Mouse (Mus musculus) left cerebral cortex, adult 9 months (tissue): ENCODE measurements at regions not wholly inside any gene's neighbourhood (a gene's known extent, or its start where the extent isn't known, plus 50 kb on each side); places are given as distances from the start of the nearest gene placed in this dataset.
A peak's percentile ranks its signal among the peaks of the same experiment; 100 is the strongest.
"Not testable (repeated sequence)": the region's sequence is repeated elsewhere in the genome, so short reads cannot be mapped to it uniquely, and the experiment has no call there.

Source experiments
- DNase-seq, 2 experiments: peaks; one replicate each; pipeline ENCODE4 v3.0.0; 2022; ENCODE audit warnings: low spot score in 2 of 2

DNA sequence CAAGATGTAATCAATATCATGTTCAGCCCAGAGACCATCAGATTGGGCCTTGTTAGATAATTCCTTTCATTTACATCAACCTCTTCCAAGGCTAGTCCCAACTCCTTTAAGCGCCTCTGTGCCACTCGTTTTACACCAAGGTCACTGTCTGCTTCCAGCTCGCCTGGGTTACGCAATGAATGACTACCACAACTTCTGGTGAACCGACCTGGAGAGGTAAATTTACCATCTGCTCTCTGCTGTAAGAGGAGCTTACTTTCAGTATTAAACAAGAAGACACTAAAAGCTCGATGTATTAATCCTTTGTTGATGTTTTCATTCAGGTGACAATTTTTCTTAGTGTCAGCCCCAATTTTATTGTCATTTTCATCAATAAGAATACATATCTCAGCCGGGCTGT lies 51.7 kb upstream of the Fam174b start:
- no peak for DNase-seq

DNA sequence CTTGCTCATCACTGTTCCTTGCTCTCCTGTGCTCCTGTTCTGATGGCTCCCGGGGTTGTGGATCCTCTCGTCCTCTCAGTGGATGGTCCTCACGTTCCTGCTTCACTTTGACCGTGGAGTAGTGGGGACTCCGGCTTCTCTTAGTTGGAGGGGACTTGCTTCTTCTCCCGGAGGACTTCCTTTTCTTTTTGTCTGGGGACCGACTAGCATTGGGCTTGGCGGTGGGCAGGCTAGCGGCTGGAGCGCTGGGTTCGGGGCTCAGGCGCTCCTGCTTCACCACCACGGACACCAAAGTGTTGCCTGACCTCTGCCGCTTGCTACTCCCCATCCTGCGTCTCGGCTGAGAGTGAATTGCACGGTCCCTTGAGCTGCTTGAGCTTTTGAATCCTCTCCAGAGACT lies 53.9 kb upstream of the Fam174b start:
- not testable (repeated sequence) for DNase-seq

DNA sequence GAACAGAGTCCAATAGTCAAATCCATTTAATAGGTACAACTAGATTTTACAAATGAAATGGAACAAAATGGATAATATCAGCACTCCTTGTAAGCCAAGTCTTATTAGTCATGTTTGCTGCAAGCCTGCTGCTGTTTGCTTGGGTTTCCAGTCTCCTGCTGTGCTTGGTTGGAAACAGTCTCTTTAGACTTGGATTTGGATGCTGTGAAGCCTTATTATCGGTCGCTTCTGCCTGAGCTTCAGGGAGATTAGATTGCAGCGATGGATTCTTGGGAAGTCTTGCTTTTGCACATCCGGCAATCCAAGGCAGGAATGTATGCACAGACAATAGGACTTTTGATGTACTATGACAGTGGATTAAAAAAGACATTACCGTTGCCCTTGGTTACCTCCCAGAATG lies 57.3 kb upstream of the Fam174b start:
- no peak for DNase-seq

DNA sequence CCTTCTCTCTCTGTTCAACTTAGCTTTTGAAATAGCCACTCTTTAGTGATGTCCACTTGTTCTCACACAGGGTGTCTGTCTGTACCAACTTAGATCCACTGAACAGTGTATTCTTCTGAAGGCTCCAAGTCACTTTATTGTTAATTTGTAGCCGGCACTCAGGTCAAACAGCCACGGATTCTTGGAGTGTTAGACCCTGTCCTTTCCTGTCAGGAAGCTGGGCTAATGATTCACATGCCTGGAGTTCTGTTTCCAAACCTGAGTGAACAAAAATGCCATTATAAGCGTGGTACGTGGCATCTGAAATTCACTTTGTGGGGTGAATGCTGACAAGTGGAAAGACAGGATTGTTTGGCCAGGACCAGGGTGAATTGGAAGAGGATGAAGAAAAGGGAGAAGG lies 69.5 kb upstream of the Fam174b start:
- DNase-seq: no peak

DNA sequence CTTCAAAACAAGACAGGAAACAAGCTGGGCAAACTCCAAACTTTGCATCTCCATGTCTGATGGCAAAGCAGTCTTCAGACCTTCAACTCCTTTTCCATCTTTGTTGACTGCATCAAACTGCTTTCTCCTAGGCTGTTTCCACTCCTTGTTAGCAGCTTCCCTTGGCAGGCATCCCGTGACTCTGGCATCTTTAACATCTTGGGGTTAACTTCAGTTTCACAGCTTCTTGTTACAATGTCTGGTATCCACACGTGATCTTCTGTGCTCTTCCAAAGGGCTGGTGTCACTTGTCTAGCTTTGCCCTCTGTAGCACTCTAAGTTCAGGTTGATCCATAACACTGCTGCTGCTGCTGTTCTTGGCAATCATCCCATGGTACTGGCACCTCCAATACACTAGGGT lies 71.3 kb upstream of the Fam174b start:
- DNase-seq: no peak

DNA sequence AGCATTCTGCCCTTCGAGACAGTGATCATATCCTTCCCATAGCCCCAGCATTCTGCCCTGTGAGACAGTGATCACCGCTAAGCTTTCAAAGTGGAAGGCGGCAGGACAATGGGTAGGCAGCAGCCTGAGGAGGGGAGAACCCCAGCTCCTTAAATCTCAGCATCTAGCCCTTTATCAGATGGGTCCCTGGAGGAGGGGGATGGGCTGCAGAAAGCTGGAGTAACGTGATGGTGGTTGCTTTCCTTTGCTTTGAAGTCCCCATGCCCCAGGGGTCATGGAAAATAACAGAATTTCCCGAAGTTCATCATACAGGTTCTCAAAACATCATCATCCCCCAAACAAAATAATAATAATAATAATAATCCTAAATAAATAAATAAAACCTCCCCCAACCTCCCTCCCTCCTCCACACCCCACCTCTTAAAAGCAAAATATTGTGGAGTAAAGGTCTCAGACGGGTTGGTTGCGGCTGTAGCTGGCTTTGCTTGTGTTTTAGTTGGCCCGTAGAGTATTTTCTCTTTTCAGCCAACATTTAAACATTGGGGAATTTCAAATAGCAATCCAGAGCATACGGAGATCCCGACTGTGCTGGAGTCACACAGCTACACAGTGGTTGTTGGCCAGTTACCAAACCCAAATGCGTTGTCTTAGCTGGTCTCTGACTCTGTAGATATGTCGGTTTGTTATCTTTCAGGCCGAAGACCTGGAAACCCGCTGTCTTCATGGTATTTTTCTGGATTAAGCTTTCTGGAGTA lies 73.0 kb upstream of the Fam174b start:
- DNase-seq: no peak

DNA sequence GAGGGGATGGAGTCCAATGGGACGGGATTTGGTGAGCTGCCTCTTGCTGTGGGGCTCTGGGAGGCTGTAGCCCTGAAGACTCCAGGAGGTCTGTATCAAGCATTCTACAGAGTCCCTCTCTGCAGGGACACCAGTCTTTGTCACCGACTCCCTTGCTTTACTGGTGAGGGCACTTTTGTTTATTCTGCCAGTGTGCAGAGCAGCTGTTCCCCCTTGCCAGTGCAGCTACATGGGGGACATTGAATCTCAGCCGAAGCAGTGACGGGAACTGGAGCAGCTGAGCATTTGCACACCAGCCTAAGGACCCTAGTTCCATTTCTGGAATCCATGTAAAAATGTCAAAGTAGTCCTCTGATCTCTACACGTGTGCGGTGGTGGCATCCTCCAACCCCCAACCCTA lies 75.1 kb upstream of the Fam174b start:
- DNase-seq: no peak

DNA sequence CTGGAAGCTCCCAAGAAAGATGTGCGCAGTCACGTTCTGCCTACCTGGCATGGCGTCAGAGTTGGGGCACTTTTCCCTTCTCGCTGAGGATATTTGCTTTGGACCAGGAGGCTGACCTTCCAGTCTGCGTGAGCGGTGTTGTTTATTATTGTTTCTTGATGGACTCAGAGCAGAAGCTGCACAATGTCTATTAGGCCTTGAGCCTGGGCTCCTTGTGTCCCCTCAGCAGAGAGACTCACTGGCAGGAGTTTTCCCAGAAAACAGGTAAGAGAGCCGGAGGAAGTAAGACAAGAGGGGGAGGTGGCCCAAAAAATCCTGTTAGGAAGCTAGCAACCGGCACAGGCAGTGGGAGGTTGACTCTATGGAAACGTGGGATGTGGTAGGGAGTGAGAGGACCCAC lies 77.6 kb upstream of the Fam174b start:
- DNase-seq: no peak

DNA sequence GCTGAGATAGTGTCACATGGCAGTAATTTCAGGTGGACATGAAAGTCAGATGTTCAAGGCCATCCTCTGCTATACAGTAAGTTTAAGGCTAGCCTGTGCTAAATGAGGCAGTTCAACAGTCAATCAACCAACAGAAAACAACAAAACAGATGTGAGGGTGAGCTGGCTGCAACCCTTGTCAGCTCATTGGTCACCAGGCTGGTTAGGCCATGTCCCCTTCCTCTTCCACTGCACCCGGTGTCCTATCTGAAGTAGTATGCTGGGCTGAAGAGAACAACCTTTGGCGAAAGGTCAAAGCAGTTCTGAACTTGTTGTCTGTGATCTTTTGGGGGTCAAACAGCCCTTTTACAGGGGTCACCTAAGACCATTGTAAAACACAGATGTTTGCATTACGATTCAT lies 78.2 kb upstream of the Fam174b start:
- no peak for DNase-seq

DNA sequence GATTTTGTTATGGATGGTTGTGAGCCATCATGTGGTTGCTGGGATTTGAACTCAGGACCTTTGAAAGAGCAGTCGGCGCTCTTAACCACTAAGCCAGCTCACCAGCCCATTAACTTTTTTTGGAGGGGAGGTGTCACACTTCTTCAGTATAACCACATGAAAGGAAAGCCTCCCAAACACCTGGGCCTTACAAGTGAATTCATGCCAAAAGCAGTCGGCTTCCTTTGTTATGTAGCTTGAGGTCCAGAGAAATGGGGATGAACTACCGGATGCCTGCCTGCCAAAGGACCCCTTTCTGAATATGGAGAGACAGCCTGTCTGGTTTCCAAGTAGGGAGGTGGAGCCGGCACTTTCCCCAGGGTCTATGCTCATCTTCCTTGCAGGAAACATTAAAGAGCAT lies 80.6 kb upstream of the Fam174b start:
- DNase-seq: no peak

DNA sequence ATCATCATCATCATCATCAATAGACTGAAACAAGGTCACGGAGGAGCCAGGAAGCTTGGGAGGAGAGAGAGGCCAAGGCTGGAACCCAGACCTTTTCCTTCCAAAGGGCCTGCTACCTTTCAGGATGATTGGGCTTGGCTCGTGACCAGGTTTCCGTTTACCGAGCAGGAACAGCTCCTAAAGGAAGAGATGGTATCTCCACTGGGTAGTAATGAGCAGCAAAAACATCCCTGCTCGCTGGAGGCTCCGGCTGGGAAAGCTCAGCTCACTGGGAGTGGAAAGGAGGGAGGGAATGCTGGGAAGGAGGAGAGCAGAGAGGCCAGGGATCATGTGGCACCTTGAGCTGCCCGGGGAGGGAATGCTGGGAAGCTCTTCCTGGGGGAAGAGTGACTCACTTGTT lies 82.8 kb upstream of the Fam174b start:
- DNase-seq: no peak

DNA sequence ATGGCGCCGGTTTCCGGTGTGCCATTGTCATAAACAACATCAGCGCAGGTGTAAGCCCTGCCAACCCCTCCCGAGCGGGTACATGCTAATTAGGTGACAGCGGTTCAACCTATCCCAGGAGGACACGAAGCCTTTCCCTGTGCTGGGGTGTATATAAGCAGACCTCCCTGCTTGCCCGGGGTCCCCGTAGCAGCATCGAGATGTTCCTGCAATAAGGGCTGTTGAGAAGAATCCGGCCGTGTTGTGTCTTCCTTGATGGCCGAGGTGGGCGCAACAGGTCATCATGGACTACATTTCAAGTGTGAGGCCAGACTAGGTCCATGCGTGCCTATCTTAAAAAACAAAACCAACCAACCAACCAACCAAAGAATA lies 83.7 kb upstream of the Fam174b start:
- DNase-seq: not testable (repeated sequence)

DNA sequence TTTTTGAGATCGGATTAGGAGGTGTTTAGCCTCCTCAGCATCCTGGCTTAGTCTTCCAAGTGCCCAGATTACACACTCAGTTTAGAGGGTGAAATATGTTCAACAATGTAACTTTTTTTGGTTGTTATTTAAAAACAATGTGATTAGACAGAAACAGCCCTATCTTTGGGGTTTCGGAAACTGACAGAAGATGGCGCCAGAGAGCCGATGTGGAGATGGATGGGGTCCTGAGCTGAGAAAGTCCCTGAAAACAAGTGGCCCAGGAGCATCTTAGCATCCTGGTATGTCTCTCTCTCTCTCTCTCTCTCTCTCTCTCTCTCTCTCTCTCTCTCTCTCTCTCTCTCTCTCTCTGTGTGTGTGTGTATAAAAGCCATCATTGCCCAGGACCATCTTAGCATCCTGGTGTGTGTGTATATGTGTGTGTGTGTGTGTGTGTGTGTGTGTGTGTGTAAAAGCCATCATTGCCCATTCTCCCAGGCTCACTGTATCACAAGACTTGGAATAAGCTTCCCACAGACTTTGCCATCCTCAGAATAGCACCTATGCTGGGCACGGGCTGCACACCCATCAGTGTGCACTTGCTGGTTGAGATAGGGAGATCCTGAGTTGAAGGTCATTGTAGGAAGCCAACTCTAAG lies 84.2 kb upstream of the Fam174b start:
- peak in 1 of 2 experiments; percentile 68 for DNase-seq

DNA sequence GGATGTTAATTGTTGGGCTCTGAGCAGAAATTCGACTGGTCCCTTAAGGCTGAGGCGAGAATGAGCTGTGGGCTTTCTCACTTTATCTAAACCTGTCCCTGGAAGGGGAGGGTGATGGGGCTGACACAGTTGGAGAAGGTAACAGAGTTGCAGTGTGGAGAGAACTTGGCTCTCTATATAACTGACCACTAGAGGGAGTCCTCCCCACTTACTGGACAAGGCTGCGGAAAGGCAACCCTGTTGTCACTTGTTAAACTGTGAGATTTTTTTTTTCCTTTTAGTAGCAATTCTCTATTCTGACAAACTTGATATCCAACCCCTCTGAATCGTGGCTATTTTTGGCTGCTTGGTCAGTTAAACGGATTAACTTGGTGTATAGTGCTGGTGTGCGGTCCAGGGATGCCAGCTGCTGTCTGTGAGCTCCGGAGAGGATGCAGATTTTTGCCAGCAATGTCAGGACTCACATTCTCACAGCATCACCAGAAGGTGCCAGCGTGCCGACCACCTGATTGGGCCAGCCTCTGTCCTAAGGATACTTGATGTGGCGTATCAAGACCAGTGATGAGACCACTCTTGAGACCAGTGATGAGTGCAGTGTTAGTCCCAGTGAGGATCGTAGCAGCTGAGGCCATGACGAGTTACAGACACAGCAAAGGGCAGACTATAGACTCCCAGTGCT lies 85.8 kb upstream of the Fam174b start:
- peak in 1 of 2 experiments; percentile 50 for DNase-seq

DNA sequence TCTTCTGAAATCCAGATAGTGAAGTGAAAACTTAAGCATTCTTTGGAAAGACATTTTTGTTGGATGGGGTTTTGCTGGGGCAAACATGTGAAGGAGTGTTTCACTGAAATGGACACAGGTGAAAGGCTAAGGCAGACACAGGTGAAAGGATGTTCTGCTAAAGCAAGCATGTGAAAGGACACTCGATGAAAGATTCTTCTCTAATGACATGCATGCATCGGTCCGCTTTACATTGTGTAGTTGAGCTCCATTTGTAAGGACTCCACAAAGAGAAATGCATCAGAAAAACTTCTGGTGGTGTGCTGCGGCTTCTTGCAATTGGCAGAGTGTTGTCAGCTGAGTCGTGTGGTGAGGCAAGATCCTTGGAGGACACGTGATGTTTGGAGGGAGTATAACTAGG lies 89.2 kb upstream of the Fam174b start:
- DNase-seq: no peak

DNA sequence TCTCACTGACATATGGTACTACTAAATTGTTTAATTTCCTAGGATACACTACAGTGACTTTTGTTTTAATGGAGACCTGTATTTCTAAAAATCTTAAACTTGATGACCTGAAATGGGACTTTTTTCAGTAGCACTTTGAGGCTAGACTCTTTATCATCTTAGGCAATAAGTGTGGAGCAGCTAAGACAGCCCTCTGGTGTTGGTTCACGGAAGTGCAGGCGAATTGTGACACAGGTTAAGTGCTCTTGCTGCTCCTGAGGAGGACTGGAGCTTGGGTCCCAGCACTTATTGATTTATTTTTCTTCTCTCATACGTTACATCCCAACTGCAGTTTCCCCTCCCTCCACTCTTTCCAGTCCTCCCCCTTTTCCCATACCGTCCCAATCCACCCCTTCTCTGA lies 92.1 kb upstream of the Fam174b start:
- peak in 1 of 2 experiments; percentile 86 for DNase-seq

DNA sequence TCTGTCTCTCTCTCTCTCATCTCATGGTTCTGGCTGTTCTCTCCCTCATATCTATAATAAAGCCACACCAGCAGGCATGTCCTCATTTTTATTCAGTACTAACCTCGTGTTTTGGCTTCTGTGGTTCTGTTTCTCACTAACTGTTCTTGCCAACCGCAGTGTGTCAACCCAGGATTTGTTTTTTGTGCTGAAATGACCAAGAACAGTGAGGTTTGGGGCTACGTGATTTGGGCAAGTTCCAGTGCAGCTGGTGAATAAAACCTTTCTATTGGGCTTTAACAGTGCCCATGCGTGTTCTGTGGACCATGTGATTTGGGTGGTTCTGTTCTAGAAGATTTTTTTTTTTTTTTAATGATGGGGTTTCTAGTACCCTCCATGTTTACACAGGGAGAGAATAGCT lies 93.0 kb upstream of the Fam174b start:
- peak in 1 of 2 experiments; percentile 56 for DNase-seq

DNA sequence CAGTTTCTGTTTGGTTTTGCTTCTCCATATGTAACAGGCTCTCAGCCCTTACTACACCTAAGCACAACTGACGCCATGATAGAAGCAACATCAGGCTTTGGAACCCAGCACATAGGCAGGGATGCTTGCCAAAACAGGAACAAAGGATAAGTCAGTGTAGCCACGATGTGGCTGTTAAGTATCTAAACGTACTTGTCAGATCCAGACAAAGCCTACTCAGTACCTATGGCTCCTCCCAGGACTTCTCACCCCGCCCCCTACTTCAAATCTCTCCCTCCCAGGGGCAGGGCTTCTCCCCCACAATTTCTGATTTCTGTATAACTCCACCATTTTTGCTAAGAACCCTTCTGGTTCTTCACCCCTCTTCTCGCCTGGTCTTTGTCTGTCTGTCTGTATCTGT lies 93.4 kb upstream of the Fam174b start:
- peak in 1 of 2 experiments; percentile 31 for DNase-seq

DNA sequence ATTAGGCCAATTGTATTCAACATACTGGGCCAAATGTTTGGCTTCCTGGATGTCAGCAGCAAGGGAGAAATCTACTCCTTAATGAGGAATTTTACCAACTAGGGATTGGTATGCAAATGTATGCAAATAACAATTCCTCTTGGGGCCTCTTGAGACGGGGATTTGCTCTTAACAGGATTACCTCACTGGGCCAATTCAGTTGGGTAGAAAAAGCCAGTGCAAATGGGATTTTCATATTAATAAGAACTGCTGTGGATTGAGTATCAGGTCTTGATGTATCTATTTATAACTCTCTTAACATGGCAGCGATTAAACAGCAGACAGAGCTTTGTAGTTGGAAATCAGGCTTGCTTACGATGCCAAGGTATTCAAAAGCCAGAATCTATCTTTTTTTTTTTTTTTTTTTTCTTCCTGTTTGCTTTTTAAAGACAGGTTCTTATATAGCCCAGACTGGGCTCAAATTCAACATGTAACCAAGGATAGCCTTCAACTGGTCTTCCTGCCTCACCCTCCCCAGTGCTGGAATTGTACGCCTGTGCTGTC lies 95.7 kb upstream of the Fam174b start:
- DNase-seq: no peak

DNA sequence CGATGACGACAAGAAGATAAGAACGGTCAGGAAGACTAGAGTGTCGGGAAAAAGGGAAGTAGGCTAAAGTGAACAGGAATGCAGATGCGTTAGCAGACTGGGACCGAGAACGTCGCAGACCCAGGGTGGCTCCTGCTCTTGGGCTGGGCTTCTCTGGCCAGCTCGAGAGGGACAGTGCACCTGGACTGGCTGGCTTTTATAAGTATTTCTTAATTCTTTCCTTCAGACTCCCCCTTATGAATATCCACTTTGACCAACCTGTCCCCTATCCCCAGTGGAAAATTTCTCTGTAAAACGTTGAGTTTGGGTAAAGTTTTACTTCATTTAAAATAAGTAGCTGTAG lies 96.1 kb upstream of the Fam174b start:
- no peak for DNase-seq

DNA sequence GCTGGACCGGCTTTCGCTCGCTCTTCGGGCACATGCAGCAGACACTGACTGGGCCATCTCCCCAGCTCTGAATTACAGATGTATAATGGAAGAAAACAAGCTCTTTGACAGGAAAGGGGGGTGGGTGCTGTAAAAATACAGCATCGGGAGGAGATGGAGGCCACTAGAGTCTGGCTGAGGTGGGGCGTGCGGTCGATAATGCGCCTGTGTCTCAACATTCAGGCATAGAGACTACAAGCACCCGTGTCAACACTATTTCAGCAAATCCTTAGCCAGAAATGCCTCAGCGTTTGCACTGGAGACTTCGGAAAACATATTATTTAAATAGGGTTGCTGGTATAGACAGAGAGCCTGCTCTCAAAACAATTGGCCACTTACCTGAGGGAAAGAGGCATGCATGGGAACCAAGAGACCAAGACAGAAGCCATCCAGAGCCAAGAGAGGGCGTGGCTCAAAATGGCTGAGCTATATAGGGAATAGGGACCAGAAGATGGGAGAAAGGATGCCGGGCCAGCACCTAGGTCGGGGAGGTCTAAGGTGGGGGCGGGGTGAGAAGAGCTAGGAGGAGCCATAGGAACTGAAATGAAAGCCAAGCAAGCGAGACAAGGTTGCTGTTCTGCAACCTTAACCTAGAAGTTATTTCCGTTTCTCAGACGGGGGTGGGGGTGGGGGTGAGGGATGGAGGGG lies 96.7 kb upstream of the Fam174b start:
- DNase-seq: no peak

DNA sequence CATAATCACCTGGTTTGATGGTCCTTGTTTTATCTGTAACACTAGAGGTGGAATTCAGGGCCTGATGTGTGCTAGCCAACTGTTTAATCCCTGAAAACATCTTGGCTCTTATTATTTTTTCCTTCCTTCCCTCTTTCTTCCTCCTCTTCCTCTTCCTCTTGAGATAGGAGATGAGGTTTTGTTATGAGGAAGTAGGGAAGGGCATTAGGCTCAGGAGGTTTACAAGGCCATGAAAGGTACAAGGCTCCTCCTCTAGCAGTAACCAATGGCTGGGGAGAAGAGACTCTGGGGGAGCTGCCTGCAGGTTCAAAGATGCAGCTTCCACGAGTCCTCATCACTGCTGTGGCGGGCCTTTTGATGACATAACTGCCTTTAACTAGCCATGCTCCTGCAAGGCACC lies 98.6 kb upstream of the Chd2 start:
- no peak for DNase-seq

DNA sequence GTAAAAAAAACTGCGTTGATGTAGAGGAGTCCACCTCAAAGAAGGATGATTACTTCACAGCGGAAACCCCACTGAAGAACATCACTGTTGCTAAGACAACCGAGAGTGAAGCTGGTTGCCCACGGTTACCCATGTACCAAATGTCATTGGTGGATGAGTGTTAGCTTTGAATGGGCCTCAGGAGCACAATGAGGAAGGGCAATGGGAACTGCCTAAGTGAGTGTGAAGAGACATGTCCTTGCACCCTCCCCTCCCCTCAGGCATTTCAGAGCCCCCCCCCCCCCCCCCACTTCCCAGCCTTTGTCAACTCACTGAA lies 96.1 kb upstream of the Chd2 start:
- peak in 1 of 2 experiments; percentile 48 for DNase-seq
